Mouse (Mus musculus) heart, embryonic 14.5 days (tissue): Measurements from ENCODE around the gene 2610008E11Rik. TPM values are rescaled to one million over a fixed set of nuclear protein-coding genes. Genes with fewer than 3 reads are reported as not detected.

Source experiments
- ATAC-seq: fragments of 200-750 bp; cut with Nextera tagmentation; 2 replicates; pipeline ENCODE4 v1.8.0; 2017; ENCODE audit warnings: low read depth, moderate TSS enrichment; ENCODE audit not compliant: insufficient number of reproducible peaks, insufficient read depth, low FRiP score
- H3K27ac ChIP-seq, 2 experiments: fragments of 200-500 bp in 1 of 2; fragments of 300-500 bp in 1 of 2; sonication (generic) in 1 of 2; replicated peaks in 1 of 2; 2 replicates each; pipeline ENCODE4 v1.5.1; 2012 to 2014; ENCODE audit warnings: low read depth in 2 of 2, low read length in 2 of 2, control low read depth in 1 of 2, mild to moderate bottlenecking in 1 of 2, mixed read lengths in 1 of 2; ENCODE audit not compliant: control insufficient read depth in 1 of 2, insufficient read depth in 1 of 2
- H3K27me3 ChIP-seq: fragments of 300-500 bp; sonication (generic); 2 replicates; pipeline ENCODE4 v1.6.1; 2014; ENCODE audit warnings: mild to moderate bottlenecking, low read length, control low read depth; ENCODE audit not compliant: control insufficient read depth, insufficient read depth
- H3K36me3 ChIP-seq: fragments of 300-500 bp; sonication (generic); 2 replicates; pipeline ENCODE4 v1.6.1; 2014; ENCODE audit warnings: mild to moderate bottlenecking, control low read depth, low read length, mixed read lengths; ENCODE audit not compliant: control insufficient read depth, insufficient read depth
- H3K4me1 ChIP-seq, 2 experiments: fragments of 200-500 bp in 1 of 2; fragments of 300-500 bp in 1 of 2; sonication (generic) in 1 of 2; 2 replicates each; pipeline ENCODE4 v1.6.1; 2012 to 2014; ENCODE audit warnings: low read length in 2 of 2, control low read depth in 1 of 2, mixed read lengths in 1 of 2; ENCODE audit not compliant: control insufficient read depth in 2 of 2, insufficient read depth in 2 of 2
- H3K4me2 ChIP-seq: fragments of 300-500 bp; sonication (generic); 2 replicates; pipeline ENCODE4 v1.6.1; 2014; ENCODE audit warnings: mild to moderate bottlenecking, low read length
- H3K4me3 ChIP-seq, 2 experiments: fragments of 200-500 bp in 1 of 2; fragments of 300-500 bp in 1 of 2; sonication (generic) in 1 of 2; 2 replicates each; pipeline ENCODE4 v1.5.1; 2012 to 2014; ENCODE audit warnings: low read length in 2 of 2, mild to moderate bottlenecking in 2 of 2, control low read depth in 1 of 2, low read depth in 1 of 2, moderate library complexity in 1 of 2; ENCODE audit not compliant: control insufficient read depth in 1 of 2, insufficient read depth in 1 of 2
- H3K9ac ChIP-seq: fragments of 300-500 bp; sonication (generic); 2 replicates; pipeline ENCODE4 v1.6.1; 2014; ENCODE audit warnings: mild to moderate bottlenecking, low read length
- H3K9me3 ChIP-seq: fragments of 300-500 bp; sonication (generic); 2 replicates; pipeline ENCODE4 v1.6.1; 2016; ENCODE audit warnings: low read length, control low read depth; ENCODE audit not compliant: control insufficient read depth
- WGBS: fragments of 180-500 bp; shearing (Covaris S2); extraction: QIAGEN DNeasy Blood & Tissue Kit; methylation state at CpG from one replicate; pipeline ENCODE4 v1.1.7; 2014; 5-methylcytosine and 5-hydroxymethylcytosine counted together
- polyA plus RNA-seq: library from polyadenylated mRNA; unstranded; fragments of >200 nt; fragmentation: Nextera tagmentation; extraction: Ambion mirVana; gene quantifications from 2 replicates; pipeline ENCODE4 v1.2.1, GENCODE M21; 2014

Gene 2610008E11Rik
- polyA plus RNA-seq = 18.6 and 20.7 TPM in 2 replicates

GRCm38 (mm10) chr10:79097161-79097754 lies at the start of gene 2610008E11Rik:
Gene 2610008E11Rik (minus strand): TSS chr10:79097600.
- H3K27ac ChIP-seq = peak within 1 kb of the TSS; percentile 95
- peak within 1 kb of the TSS; percentile 68 to 80 for H3K4me3 ChIP-seq
- under 1% methylated on average over 36 of the region's 36 CpGs for WGBS
- H3K9ac ChIP-seq = peak within 1 kb of the TSS; percentile 92
- ATAC-seq = peak; percentile 100
- H3K27me3 ChIP-seq = no peaks in the 10 kb centered on the region
- peaks cover 2 to 21% of the 10 kb centered on the region in 2 experiments for H3K4me1 ChIP-seq
- H3K4me2 ChIP-seq = peak within 1 kb of the TSS; percentile 77
- H3K9me3 ChIP-seq = no peaks in the 10 kb centered on the region
- peaks cover 22% of the 10 kb centered on the region for H3K36me3 ChIP-seq

GRCm38 (mm10) chr10:79116125-79116849 lies 18.9 kb upstream of the 2610008E11Rik start:
- ATAC-seq = peak; percentile 47; the same call in 1 of the 2 replicates
- peaks cover 3% of the 10 kb centered on the region in 2 experiments for H3K4me1 ChIP-seq
- no peak overlapping the region for H3K4me3 ChIP-seq
- no peak overlapping the region for H3K9ac ChIP-seq
- no peak overlapping the region for H3K4me2 ChIP-seq
- peak overlapping the region; percentile 61 to 65; a peak in 3 of 4 replicates for H3K27ac ChIP-seq
- no peaks in the 10 kb centered on the region for H3K27me3 ChIP-seq
- no peaks in the 10 kb centered on the region for H3K9me3 ChIP-seq
- no peaks in the 10 kb centered on the region for H3K36me3 ChIP-seq
- WGBS = 23% methylated on average over 4 of the region's 4 CpGs

- WGBS = 62% methylated on average over 1 of the region's 1 CpGs
- no peak for ATAC-seq
- Histone ChIP-seq H3K4me3 (no peak overlapping the region), H3K9ac (no peak overlapping the region), H3K4me2 (no peak overlapping the region), H3K27me3 (no peaks in the 10 kb centered on the region), H3K27ac (no peak overlapping the region), H3K9me3 (no peaks in the 10 kb centered on the region), H3K36me3 (no peaks in the 10 kb centered on the region), H3K4me1 (peaks cover 3% of the 10 kb centered on the region in 2 experiments)
Observed at GRCm38 (mm10) chr10:79115085-79115484, 17.7 kb upstream of the 2610008E11Rik start.

- H3K4me1 ChIP-seq = peaks cover 6 to 12% of the 10 kb centered on the region in 2 experiments
- no peaks in the 10 kb centered on the region for H3K9me3 ChIP-seq
- ATAC-seq = no peak
- no peaks in the 10 kb centered on the region for H3K36me3 ChIP-seq
- no peak overlapping the region for H3K4me3 ChIP-seq
- H3K9ac ChIP-seq = no peak overlapping the region
- H3K27me3 ChIP-seq = no peaks in the 10 kb centered on the region
- H3K4me2 ChIP-seq = no peak overlapping the region
- H3K27ac ChIP-seq = no peak overlapping the region
- WGBS = 88% methylated on average over 5 of the region's 5 CpGs
Observed at GRCm38 (mm10) chr10:79110482-79110881, 13.1 kb upstream of the 2610008E11Rik start.

- H3K9ac ChIP-seq = no peak overlapping the region
- no peak overlapping the region for H3K4me3 ChIP-seq
- WGBS = 83% methylated on average over 1 of the region's 1 CpGs
- H3K36me3 ChIP-seq = no peaks in the 10 kb centered on the region
- H3K9me3 ChIP-seq = no peaks in the 10 kb centered on the region
- H3K27me3 ChIP-seq = no peaks in the 10 kb centered on the region
- no peak for ATAC-seq
- H3K27ac ChIP-seq = no peak overlapping the region
- H3K4me2 ChIP-seq = no peak overlapping the region
- H3K4me1 ChIP-seq = peaks cover 6 to 12% of the 10 kb centered on the region in 2 experiments
Observed at GRCm38 (mm10) chr10:79109156-79109555, 11.8 kb upstream of the 2610008E11Rik start.

DNA sequence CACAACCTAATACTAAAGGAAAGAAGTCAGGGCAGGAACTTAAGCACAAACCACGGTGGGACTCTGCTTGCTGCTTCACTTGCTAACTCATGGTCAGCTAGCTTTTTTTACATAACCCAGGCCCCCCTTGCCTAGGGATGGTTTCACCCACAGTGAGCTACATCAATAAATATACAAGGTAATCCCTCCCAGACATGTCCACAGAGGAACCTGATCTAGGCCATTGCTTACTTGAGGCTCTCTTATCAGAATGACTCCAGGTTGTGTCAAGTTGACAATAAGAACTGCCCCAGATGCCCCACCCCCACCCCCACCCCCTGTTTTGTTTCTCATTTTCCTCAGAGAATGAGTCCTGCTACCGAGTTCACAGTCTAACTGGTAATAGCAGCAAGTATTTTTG lies 10.1 kb upstream of the 2610008E11Rik start:
- H3K36me3 ChIP-seq = no peaks in the 10 kb centered on the region
- peaks cover 6 to 12% of the 10 kb centered on the region in 2 experiments for H3K4me1 ChIP-seq
- H3K27ac ChIP-seq = no peak overlapping the region
- H3K4me3 ChIP-seq = no peak overlapping the region
- no peaks in the 10 kb centered on the region for H3K9me3 ChIP-seq
- 37% methylated on average over 2 of the region's 2 CpGs for WGBS
- no peak overlapping the region for H3K4me2 ChIP-seq
- H3K27me3 ChIP-seq = no peaks in the 10 kb centered on the region
- no peak overlapping the region for H3K9ac ChIP-seq
- no peak for ATAC-seq

GRCm38 (mm10) chr10:79106325-79107282 lies 9.2 kb upstream of the 2610008E11Rik start:
- Histone ChIP-seq H3K9me3 (no peaks in the 10 kb centered on the region), H3K4me2 (no peak overlapping the region), H3K27me3 (no peaks in the 10 kb centered on the region), H3K9ac (no peak overlapping the region), H3K4me3 (no peak overlapping the region), H3K4me1 (peaks cover 6 to 12% of the 10 kb centered on the region in 2 experiments), H3K36me3 (no peaks in the 10 kb centered on the region), H3K27ac (peak overlapping the region; percentile 59 to 64)
- peak; percentile 55; the same call in 1 of the 2 replicates for ATAC-seq
- 22% methylated on average over 8 of the region's 8 CpGs for WGBS
